Mouse (Mus musculus): ENCODE results near the gene Mrps36. TPM values are rescaled to one million over a fixed set of nuclear protein-coding genes. Genes with fewer than 3 reads are reported as not detected.
A peak's percentile ranks its signal among the peaks of the same experiment; 100 is the strongest.
"Not testable (repeated sequence)": the region's sequence is repeated elsewhere in the genome, so short reads cannot be mapped to it uniquely, and the experiment has no call there.

The Mrps36 gene
- polyA plus RNA-seq (2012; rRNA removed): 27.0 and 29.2 TPM in 2 replicates

GRCm38 (mm10) chr13:100744036-100744744 lies at the start of gene Mrps36:
Mrps36 (minus strand) TSS chr13:100744659.
- WGBS: under 1% methylated on average over 52 of the region's 52 CpGs
- Histone ChIP-seq H3K4me1 (ENCODE audit: control insufficient read depth, insufficient read depth, low read length) (0 out of 2 replicates have a peak, but pooled peaks cover 3% of the 10 kb centered on the region), H3K4me3 (replicated peaks; ENCODE audit: extremely low read depth, low read depth, low read length) (peak within 1 kb of the TSS; percentile 85)
- TF ChIP-seq CTCF (IDR thresholded peaks at IDR 0.05; ENCODE audit: insufficient read depth, low read length): no peak
- TF ChIP-seq POLR2A (IDR thresholded peaks at IDR 0.05; ENCODE audit: borderline replicate concordance, extremely low read depth, low read depth, low read length): peak; percentile 90; the same call in 1 of the 2 replicates
- peak; percentile 96 for DNase-seq

GRCm38 (mm10) chr13:100789083-100789482 lies 44.6 kb upstream of the Mrps36 start:
- Histone ChIP-seq H3K4me1 (ENCODE audit: control insufficient read depth, insufficient read depth, low read length) (peaks cover 2% of the 10 kb centered on the region; the same call in 1 of the 2 replicates), H3K4me3 (replicated peaks; ENCODE audit: extremely low read depth, low read depth, low read length) (no peak overlapping the region)
- TF ChIP-seq POLR2A (IDR thresholded peaks at IDR 0.05; ENCODE audit: borderline replicate concordance, extremely low read depth, low read depth, low read length): no peak
- TF ChIP-seq CTCF (IDR thresholded peaks at IDR 0.05; ENCODE audit: insufficient read depth, low read length): no peak
- WGBS: 83% methylated on average over 3 of the region's 3 CpGs
- DNase-seq: no peak

GRCm38 (mm10) chr13:100788057-100788456 lies 43.6 kb upstream of the Mrps36 start:
- H3K4me3 ChIP-seq (replicated peaks; ENCODE audit: extremely low read depth, low read depth, low read length); DNase-seq; H3K4me1 ChIP-seq (ENCODE audit: control insufficient read depth, insufficient read depth, low read length): not testable (repeated sequence)
- WGBS: 95% methylated on average over 12 of the region's 14 CpGs

- DNase-seq: peak; percentile 12
- Histone ChIP-seq H3K4me3 (replicated peaks; ENCODE audit: extremely low read depth, low read depth, low read length) (no peak overlapping the region), H3K4me1 (ENCODE audit: control insufficient read depth, insufficient read depth, low read length) (peaks cover 2% of the 10 kb centered on the region; the same call in 1 of the 2 replicates)
- TF ChIP-seq POLR2A (IDR thresholded peaks at IDR 0.05; ENCODE audit: borderline replicate concordance, extremely low read depth, low read depth, low read length) (no peak), CTCF (IDR thresholded peaks at IDR 0.05; ENCODE audit: insufficient read depth, low read length) (no peak)
- WGBS: 72% methylated on average over 6 of the region's 6 CpGs
These were observed 43.0 kb upstream of the Mrps36 start for GRCm38 (mm10) chr13:100787316-100788010.

- H3K4me1 ChIP-seq (ENCODE audit: control insufficient read depth, insufficient read depth, low read length): peaks cover 2% of the 10 kb centered on the region; the same call in 1 of the 2 replicates
- peak; percentile 89 for DNase-seq
- peak within 1 kb of the TSS; percentile 60 for H3K4me3 ChIP-seq (replicated peaks; ENCODE audit: extremely low read depth, low read depth, low read length)
- peak; percentile 31; the same call in 1 of the 2 replicates for TF ChIP-seq CTCF (IDR thresholded peaks at IDR 0.05; ENCODE audit: insufficient read depth, low read length)
- peak; percentile 83; the same call in 1 of the 2 replicates for TF ChIP-seq POLR2A (IDR thresholded peaks at IDR 0.05; ENCODE audit: borderline replicate concordance, extremely low read depth, low read depth, low read length)
- under 1% methylated on average over 35 of the region's 35 CpGs for WGBS
These were observed 42.0 kb upstream of the Mrps36 start, which contains the start of gene Ccnb1 for GRCm38 (mm10) chr13:100786414-100786867. Ccnb1 (minus strand) TSS chr13:100786570.

GRCm38 (mm10) chr13:100785806-100786413 lies 41.5 kb upstream of the Mrps36 start:
- TF ChIP-seq POLR2A (IDR thresholded peaks at IDR 0.05; ENCODE audit: borderline replicate concordance, extremely low read depth, low read depth, low read length) (no peak), CTCF (IDR thresholded peaks at IDR 0.05; ENCODE audit: insufficient read depth, low read length) (no peak)
- DNase-seq: no peak
- H3K4me1 ChIP-seq (ENCODE audit: control insufficient read depth, insufficient read depth, low read length): peaks cover 2% of the 10 kb centered on the region; the same call in 1 of the 2 replicates
- WGBS: under 1% methylated on average over 30 of the region's 30 CpGs
- H3K4me3 ChIP-seq (replicated peaks; ENCODE audit: extremely low read depth, low read depth, low read length): peak overlapping the region; percentile 46

GRCm38 (mm10) chr13:100777491-100777890 lies 33.0 kb upstream of the Mrps36 start:
- no peak for TF ChIP-seq CTCF (IDR thresholded peaks at IDR 0.05; ENCODE audit: insufficient read depth, low read length)
- TF ChIP-seq POLR2A (IDR thresholded peaks at IDR 0.05; ENCODE audit: borderline replicate concordance, extremely low read depth, low read depth, low read length): no peak
- no peak overlapping the region for H3K4me3 ChIP-seq (replicated peaks; ENCODE audit: extremely low read depth, low read depth, low read length)
- peaks cover 2% of the 10 kb centered on the region; the same call in 1 of the 2 replicates for H3K4me1 ChIP-seq (ENCODE audit: control insufficient read depth, insufficient read depth, low read length)
- WGBS: 61% methylated on average over 3 of the region's 3 CpGs
- DNase-seq: no peak

GRCm38 (mm10) chr13:100776710-100777109 lies 32.3 kb upstream of the Mrps36 start:
- no peak for TF ChIP-seq CTCF (IDR thresholded peaks at IDR 0.05; ENCODE audit: insufficient read depth, low read length)
- TF ChIP-seq POLR2A (IDR thresholded peaks at IDR 0.05; ENCODE audit: borderline replicate concordance, extremely low read depth, low read depth, low read length): no peak
- Histone ChIP-seq H3K4me3 (replicated peaks; ENCODE audit: extremely low read depth, low read depth, low read length) (no peak overlapping the region), H3K4me1 (ENCODE audit: control insufficient read depth, insufficient read depth, low read length) (peaks cover 2% of the 10 kb centered on the region; the same call in 1 of the 2 replicates)
- 55% methylated on average over 6 of the region's 6 CpGs for WGBS
- DNase-seq: no peak

GRCm38 (mm10) chr13:100776056-100776419 lies 31.6 kb upstream of the Mrps36 start:
- peak overlapping the region; percentile 67 for H3K4me3 ChIP-seq (replicated peaks; ENCODE audit: extremely low read depth, low read depth, low read length)
- DNase-seq: no peak
- WGBS: 8% methylated on average over 8 of the region's 8 CpGs
- TF ChIP-seq CTCF (IDR thresholded peaks at IDR 0.05; ENCODE audit: insufficient read depth, low read length) (no peak), POLR2A (IDR thresholded peaks at IDR 0.05; ENCODE audit: borderline replicate concordance, extremely low read depth, low read depth, low read length) (no peak)
- peaks cover 2% of the 10 kb centered on the region; the same call in 1 of the 2 replicates for H3K4me1 ChIP-seq (ENCODE audit: control insufficient read depth, insufficient read depth, low read length)
